Mouse (Mus musculus) erythroblast, embryonic 14.5 days (primary cell): Measurements from ENCODE around the gene Afm.

Experiments
- GATA1 ChIP-seq: IDR thresholded peaks from 2 replicates; pipeline ENCODE4 v1.6.1; 2012; ENCODE audit warnings: low read length, inconsistent platforms, mixed read lengths
- TAL1 ChIP-seq: IDR thresholded peaks from 3 replicates; pipeline ENCODE4 v1.6.1; 2012; ENCODE audit warnings: low read length, inconsistent platforms, mixed read lengths

- TF ChIP-seq GATA1 (no peak), TAL1 (no peak)
Measured at GRCm38 (mm10) chr5:90509828-90510592, 8.7 kb upstream of the Afm start.
